Mouse (Mus musculus): ENCODE results near the gene Gid4.

- no peak for TF ChIP-seq CTCF (IDR thresholded peaks at IDR 0.05; ENCODE audit: low read depth)
- TF ChIP-seq EP300 (optimal IDR thresholded peaks at IDR 0.05) = no peak
These were observed 48.0 kb upstream of the Gid4 start for GRCm38 (mm10) chr11:60368909-60369308.
